Mouse (Mus musculus): ENCODE results near the gene 1110051M20Rik.
A peak's percentile ranks its signal among the peaks of the same experiment; 100 is the strongest.

Gene 1110051M20Rik

DNA sequence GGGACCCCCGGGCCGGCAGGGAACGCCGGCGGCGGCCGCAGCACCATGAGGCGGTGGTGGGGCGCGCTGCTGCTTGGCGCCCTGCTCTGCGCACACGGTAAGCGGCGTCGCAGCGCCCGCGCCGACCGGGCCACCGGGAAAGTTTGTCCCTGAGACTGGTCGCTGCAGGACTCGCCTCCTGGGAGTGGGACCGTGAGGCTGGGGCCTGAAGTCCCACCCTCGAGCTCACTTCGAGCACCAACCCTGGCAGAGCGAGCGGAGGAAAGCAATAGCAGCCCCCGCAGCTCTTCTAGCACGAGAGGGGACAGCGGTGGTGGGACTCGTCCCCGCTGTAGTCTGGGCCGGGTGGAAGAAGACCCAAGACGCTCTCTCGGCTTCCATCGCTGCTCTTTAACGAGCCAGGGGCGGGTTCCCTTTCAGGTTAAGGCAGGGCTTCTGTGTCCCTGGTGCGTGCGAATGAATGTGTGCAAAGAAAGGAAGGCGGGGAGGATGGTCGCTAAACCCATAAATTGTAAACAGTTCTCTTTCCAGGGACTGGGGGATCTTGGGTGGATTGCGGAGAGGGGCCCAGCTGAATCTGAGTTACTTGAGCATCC is 13.2 kb upstream of the 1110051M20Rik start:
- DNase-seq (ENCODE audit: low spot score), result no peak

DNA sequence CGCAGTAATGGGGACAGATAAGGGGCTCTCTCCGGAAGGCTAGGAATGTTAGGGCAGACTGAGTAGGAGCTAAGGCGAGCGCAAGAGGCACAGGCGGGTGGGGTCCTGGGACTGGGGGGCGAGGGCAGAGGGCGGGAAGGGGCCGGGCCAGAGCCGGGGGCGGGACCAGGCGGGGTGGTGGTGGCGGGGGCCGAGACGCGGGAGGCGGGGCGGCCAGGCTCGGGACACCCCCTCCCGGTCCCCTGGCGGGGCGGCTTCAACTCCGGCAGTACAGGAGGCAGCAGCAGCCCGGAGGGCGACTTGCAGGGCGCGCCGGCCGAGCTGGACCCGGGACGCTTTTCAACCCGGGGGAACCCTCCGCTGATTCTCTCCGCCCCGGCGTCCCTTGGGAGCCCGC is 12.8 kb upstream of the 1110051M20Rik start, which contains the start of gene Lrp4:
Gene Lrp4, plus strand, starts transcription at position 253 of the 397 bp plus-strand sequence.
- no peak for DNase-seq (ENCODE audit: low spot score)

DNA sequence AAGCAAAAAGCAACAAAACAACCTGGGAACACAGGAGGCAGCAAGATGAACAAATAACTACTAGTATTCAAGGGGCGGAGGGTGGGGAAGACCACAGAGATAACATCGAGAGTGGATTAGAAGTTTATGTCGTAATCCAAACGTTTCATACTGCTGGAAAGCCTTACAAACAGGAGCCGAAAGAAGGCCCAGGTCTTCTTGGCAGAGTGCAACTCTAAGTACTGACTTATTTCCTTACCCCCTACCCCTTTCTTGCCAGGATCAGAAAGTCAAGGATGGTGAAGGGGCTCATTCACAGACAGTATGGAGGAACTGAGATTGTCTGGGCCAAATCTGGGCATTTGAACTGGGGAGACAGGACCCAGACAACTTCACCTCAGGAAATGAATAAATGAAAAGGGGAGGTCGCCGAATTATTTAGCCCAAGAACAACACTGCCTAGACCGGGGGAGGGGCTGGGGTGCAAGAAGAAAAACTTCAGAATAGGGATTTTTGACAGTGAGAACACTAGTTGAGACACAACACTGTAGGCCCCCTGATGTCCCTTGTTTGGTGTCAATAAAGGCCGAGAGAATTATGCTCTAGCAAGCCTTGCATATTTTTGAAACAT is 12.1 kb upstream of the 1110051M20Rik start:
- no peak for DNase-seq (ENCODE audit: low spot score)

DNA sequence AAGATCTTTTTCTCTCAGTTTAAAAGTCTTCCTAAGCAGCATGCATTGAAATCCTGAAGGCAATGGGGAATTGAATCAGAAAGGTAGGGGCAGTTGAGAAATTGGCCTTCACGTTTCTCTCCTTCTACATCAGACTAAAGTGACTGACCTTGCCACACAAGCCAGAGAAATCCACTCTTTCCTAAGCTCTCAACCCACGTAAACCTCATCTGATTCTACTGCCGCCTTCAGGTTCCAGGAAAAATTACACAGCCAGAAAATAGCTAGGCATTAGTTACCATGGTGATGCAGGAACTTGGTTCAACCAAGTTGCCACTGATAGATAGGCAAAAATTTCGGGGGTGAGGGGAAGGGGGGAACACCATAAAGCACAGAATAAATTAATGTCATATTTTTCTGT is 11.3 kb upstream of the 1110051M20Rik start:
- DNase-seq (ENCODE audit: low spot score), result peak; percentile 49

DNA sequence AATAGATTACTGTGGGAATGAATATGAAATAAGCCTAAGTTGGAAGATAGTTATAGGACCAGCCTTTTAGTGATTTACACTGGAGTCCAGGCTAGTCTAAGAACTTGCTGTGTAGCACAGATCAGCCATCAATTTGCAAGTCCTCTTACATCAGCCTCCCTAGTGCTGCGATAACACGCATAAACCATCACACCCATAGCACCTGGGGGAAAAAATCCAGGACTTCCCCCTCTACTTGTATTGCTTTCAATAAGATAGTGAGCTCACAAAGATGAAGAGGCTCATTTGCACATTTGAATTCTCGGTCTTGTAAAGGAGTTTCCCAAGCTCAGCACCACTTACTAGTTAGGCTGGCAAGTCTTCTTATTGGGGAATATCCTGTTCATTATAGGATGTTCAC is 9.9 kb upstream of the 1110051M20Rik start:
- DNase-seq (ENCODE audit: low spot score), result no peak

DNA sequence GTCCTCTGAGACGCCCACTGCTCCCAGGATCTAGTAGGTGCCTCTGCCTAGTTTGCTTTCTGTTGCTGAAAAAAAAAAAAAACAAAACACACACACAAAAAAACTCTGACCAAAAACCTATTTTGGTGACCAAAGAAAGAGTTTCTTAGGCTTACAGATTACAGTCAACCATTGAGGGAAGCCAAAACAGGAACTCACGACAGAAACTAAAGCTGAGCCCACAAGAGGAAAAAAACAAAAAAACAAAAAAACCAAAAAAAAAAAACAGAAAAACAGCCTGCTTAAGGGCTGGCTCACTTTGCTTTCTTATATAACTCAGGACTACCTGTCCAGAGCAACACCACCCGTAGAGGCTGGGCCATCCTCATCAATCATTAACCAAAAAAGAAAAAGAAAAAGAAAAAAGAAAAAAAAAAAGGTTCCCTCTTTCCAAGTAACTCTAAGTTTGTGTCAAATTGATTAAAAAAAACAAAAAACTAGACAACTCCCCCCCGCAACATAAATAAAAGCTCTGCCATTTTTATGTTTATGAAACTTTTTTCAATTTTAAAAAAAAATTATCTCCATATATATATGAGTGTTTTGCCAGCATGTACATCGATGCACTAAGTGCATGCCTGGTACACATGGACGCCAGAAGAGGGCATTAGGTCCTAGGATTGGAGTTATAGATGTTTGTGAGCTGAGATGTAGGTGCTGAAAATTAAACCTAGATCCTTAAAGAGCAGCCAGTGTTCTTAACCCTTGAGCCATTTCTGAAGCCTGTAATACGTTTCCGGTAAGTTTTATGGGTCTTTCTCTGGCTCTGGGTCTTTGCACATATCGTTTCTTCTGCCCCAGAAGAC is 8.9 kb upstream of the 1110051M20Rik start:
- no peak for DNase-seq (ENCODE audit: low spot score)

DNA sequence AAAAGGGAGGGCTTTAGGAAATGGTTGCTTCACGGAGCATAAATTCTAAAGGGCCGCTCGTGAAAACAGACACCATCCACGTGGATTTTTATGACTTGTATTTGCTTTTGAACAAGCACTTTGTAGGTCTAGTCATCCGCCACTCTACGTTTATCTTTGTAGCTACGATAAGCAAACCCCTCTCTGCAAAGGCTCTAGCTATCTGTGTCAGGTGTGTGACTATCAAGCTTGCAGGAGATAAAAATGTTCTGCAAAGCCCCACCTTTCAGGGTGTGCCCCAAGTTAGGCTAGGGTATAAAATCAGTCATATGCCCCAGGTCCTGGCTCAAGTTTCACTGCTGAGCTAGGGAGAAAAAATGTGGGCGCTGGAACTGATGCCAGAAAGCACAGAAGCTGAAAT is 8.2 kb upstream of the 1110051M20Rik start:
- no peak for DNase-seq (ENCODE audit: low spot score)

DNA sequence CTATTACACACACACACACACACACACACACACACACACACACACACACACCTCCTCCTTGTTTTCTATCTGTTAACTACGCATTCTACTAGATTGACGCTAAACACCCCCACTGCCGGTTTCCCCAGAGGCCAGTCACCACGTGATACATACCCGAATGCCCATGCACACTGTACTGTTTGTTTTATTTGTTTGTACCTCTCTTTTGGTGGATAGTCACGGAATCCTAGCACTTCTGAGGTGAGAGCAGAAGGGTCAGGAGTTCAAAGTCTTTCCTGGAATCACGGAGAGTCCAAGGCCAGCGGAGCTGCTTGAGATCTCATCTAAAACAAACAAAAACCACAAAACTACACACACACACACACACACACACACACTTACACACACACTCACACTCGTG is 5.8 kb upstream of the 1110051M20Rik start:
- DNase-seq (ENCODE audit: low spot score), result no peak

DNA sequence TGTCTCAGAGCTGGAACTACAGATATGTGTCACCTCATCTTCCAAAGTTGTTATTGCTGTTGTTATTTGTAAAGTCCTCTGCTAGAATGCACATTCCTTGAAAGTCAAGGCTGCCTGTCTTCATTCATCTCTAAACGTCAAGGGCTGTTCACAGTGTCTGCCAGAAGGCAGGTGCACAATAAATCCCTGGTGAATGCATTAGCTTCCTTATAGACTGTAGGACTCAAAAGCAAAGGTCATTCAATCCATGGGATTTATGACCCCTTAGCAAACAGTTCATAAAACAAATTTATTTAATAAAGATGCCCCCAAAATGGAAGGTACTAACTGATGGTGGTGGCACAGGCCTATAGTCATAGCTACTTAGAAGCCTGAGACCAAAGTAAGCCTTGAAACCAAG is 5.2 kb upstream of the 1110051M20Rik start:
- no peak for DNase-seq (ENCODE audit: low spot score)

DNA sequence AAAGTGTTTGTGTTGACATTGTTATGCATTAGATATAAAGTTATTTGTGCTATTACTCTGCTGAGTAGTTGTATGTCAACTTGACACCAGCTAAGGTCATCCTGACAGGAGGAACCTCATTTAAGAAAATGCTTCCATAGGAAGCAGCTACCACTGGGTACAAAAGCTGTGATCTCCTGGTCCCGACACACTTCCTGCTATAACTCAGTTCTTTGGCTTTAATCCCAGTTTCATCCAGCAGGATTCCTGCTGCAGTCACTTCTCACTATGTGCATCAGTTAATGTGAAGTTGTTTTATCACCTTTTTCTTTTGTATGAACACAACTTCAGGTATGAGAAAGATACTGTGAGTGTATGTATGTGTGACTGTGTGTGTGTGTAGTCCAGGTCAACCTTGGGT is 2.3 kb downstream of the 1110051M20Rik start:
- no peak for DNase-seq (ENCODE audit: low spot score)

DNA sequence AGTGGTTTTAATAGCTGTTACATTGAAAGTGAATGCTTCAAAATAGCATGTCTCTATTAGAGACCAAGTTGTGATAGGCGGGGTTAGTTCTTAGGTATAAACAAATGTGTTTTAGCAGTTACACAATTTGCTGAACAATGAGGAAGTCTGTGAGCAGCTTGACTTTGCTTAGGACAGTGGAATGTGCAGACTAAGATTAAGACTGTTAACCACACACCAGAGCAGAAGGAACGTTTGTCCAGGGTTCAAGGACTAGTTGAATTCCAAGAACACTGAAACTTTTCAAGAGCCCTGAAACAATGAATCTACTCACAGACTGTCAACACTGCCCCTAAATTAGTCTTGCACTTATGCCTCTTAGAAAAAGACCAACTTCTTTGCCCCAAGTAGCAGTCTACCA is 2.8 kb downstream of the 1110051M20Rik start:
- DNase-seq (ENCODE audit: low spot score), result no peak

DNA sequence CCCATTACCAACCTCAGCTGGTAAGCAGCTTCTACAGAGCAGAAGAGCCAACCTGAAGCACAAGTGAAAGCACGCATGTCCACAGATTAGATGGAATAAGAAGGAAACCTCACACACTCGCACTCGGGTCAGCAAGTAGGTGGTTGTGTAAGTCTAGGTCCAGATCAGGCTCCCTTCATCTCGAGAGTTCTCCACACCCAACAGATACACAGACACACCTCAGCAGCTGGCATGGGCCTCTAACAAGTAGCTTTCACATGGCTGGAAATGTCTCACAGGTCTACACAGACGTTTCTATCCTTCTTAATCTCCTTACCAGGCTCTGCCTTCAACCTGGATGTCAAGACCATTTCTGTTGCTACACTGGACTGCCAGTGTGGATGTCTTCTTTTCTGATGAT is 3.8 kb downstream of the 1110051M20Rik start:
- no peak for DNase-seq (ENCODE audit: low spot score)

DNA sequence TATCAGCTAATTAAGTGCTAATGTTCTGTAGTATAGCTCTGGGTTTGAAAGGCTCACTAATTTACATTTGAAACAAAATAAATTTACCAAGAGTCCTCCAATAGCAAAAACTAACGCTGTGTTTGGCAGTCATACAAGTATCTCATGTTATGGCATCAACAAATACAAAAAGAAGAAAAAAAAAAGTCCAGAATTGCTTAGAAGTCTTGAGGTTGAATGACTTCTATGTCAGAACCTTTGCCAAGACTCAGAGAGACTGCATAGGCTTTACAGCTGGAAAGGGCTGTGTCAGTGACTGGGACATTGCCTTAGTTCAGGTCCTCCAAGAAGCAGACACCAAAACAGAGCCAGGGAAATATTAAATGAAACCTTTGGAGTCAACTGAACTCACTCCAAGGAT is 4.6 kb downstream of the 1110051M20Rik start:
- DNase-seq (ENCODE audit: low spot score), result no peak

DNA sequence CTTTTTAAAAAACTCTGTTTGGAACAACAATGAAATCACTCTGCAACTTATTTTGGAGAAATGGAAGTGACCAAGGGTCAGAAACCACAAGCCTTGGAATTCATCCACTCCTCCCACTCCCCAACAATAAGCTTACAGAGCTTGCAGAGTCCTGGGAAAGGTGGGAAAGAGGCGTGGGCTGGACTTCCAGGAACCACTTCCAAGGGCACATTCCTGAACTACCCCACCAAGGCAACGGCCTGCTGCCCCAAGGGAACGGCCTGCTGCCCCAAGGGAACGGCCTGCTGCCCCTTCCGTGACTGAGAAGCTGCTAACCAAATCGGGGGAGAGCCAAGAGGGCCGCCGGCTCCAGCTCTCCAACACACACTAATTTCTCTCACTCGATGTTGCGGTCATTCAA is 5.2 kb downstream of the 1110051M20Rik start:
- DNase-seq (ENCODE audit: low spot score), result no peak

DNA sequence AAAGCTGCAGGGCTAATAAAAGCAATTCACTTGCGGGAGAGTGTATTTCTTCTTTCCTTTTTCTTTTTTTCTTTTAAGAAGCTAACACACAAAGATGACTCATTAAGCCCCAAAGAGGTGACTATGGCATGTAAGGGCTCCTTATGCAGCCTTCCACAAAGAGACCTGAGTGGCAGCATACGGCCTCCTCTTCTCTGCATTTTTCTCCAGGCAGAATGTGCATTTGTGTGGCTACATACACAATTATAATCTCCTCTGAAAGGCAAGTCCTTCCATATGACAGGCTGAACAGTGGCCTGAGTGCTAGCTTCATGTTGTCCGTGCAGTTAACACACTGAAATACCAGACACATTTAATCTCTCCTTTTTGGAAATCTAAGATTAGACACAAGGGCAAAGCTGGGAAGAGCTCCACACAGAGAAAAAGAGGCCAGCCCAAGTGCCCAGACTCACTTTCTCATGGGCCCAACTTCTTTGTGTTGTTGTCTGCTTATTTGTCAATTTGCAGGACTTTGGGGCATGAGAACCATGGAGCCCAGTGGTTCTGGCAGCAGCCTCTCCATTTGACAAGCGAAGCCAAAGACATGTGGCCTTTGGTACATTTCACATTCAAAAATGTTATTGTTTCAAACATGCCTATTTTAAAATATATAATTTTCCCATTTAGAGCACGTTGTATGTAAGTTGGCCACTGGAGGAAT is 7.2 kb downstream of the 1110051M20Rik start:
- no peak for DNase-seq (ENCODE audit: low spot score)

DNA sequence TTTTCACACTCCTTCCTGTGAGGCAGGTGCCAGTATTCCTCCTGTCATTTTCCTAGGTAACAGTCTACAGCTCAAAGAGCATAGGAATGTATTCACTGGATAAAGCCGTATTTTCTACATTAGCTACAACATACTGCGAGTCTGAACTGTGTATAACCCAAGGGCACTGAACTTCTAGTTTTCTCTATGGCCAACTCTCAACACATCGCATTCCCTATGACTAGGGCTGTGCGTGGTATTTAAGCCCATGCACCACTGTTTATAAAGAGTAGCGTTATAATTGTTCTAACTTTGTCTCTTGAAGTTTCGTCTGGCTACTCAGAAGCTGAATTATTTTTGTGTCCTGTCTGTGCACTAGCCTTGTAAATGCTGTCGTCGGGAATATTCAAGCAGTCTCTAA is 7.8 kb downstream of the 1110051M20Rik start:
- DNase-seq (ENCODE audit: low spot score), result no peak

DNA sequence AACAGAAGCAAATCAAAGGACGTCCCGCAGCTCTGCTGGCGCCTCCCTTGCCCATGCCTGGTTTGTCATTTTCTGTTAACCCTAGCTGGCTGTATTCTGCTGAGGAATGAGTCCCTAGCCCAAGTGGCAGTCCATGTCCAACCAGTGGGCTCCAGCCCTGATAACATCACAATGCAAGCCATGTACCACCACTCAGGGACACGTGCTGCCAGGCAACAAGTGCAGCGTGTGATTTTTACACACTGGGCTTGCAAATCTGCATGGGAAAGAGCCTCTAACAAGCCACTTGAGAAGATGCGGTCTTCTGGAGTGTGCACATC is 13.9 kb downstream of the 1110051M20Rik start:
- DNase-seq (ENCODE audit: low spot score), result no peak

DNA sequence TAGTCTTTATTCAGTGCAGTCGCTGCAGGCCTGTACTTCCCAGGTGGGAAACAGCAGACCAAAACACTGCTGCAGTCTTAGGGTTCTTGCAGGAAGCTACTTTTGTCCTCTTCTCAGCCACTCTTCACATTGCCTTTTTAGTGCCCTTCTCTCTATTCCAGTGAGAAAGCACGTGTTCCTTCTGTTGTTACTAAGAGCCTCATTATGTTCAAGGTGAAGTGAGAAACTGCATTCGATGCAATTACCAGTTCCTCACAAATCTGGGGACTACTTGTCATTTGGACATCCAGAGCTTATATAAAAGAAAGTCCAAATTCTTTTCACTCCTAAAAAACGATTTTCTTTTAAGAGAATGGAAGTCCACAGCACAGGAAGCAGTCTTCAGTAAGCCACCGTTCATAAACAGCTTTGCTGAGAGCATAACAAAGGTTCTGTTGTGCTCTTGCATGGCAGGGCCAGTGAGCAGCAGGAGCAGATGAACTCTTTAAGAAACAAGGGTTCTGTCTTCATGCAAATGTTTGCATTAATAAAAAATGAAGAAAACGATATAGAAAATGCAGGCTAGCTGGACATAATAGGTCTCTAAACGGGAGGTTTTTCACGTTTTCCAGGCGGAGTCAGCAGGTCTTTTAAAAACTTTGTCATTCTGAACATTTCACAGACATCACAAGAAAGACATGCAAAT is 14.4 kb downstream of the 1110051M20Rik start:
- DNase-seq (ENCODE audit: low spot score), result no peak

DNA sequence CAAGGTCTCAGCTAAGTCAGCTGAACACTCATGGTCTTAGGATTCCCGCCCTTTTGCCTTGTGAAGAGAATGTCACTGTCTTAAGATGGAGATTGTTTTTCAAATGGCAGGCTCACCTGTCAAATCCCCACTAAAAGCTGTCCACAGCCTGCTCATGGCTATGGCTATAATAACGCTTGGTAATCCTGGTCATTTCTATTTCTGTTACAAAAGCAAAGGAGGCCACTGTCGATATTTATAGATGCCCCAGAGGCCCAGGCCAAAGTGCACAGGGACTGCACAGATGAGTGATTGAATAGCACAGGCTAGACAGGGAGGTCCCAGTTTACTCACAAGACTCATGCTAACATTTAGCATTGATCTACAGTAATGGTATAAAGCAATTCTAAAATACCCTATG is 15.4 kb downstream of the 1110051M20Rik start:
- no peak for DNase-seq (ENCODE audit: low spot score)

DNA sequence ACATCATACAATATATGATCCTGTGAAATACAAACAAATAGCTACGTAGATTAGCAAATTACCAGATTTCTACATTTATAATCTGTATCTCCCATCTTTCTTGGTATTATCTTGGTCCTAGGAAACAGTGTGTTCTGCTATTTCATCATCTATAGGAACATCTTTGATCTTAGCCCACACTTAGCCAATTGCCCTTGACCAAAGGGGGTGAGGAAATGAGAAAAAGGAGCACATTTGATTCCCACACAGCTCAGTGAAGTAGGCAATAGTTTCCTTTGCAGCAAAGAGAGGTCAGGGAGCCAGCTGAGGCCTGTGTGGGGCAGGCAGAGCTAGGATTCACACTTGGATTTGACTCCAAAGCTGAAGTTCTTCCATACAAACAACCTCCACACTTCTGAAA is 18.2 kb downstream of the 1110051M20Rik start:
- no peak for DNase-seq (ENCODE audit: low spot score)

DNA sequence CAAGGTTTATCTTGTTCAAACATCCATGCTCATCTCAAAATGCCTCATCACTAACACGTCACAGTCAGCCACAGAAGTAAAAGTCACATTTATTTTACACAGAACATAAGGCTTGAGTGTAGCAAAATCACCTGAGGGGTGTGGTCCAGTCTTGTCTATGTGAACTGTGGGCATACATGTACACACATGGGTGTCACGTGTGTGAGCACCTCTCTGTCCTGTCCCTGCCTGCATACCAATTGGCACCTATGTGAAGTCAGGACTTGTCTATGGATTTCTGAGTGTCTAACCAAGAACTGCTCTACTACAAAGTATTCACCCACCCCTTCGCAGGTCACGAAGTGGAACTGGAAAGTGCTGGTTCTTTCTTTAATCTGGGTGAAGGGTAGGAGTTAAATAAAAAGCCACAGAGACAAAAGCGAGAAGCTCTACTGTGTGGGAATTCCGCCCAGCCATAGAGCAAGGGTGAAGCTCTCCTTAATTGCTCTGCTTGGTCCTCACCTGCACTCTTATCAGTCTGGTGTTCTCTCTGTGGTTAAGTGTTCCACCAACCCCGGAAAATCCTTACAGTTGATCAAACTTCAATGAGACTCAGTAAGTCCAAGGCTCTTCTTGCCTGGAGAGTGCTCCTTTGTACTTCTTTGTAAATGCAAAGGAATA is 20.3 kb downstream of the 1110051M20Rik start:
- DNase-seq (ENCODE audit: low spot score), result no peak

DNA sequence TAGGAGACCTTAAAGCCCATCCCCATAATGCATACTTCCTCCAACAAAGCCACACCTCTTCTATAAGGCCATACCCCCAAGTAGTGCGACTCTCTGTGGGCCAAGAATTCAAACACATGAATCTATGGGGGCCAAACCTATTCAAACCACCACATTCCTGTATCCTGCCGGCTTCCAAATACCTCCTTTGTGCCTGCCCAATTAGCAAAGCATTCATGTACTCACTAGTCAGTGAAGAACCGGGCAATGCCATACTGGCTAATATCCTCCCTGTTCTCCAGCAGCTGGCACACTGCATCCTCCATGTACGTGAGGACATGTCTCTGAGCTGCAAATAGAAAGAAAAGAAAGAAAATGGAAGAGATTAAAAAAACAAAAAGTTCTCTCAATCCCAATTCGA is 22.9 kb downstream of the 1110051M20Rik start:
- no peak for DNase-seq (ENCODE audit: low spot score)
